Mouse (Mus musculus) cortical plate, adult 2 months (tissue): ENCODE data around the gene Sgpp1.

Experiments
- CTCF ChIP-seq: fragments of 200-500 bp; IDR thresholded peaks from 2 replicates; pipeline ENCODE4 v1.5.1; 2011; ENCODE audit warnings: mild to moderate bottlenecking, control low read depth, low read length; ENCODE audit not compliant: insufficient read depth; ENCODE audit errors: extremely low read depth
- POLR2A ChIP-seq: fragments of 200-500 bp; IDR thresholded peaks from 2 replicates; pipeline ENCODE4 v1.6.1; 2011; ENCODE audit warnings: mild to moderate bottlenecking, low read length, control low read depth; ENCODE audit not compliant: insufficient read depth; ENCODE audit errors: extremely low read depth

DNA sequence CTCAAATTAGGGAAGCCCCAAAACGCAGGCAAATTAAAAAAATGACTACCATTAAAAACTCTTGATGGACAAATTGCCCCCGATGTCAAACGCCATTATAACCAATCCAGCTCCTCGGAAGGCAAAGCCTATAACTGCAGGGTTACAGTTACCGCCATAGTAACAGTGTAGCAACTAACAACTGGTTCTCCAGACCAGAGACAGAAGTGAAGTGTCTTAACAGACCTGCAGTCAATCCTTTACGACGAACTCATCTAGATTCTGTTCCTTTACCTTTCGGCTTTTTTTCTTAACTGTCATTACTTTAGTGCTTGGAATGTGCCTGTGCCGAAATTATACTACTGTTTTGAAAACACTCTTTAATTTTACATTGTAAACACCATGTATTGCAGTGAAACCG, 1.4 kb downstream of the Sgpp1 start:
- no peak for TF ChIP-seq CTCF
- TF ChIP-seq POLR2A: no peak
